Mouse (Mus musculus): ENCODE data around the gene Lin54.

Gene Lin54

GRCm38 (mm10) chr5:100418077-100418476, 82.4 kb downstream of the Lin54 start:
- DNase-seq (ENCODE audit: low spot score), result no peak

GRCm38 (mm10) chr5:100415761-100416590, 84.5 kb downstream of the Lin54 start, which contains the start of gene Sec31a:
Gene Sec31a (minus strand): TSS chr5:100416234.
- peak; percentile 97 for DNase-seq (ENCODE audit: low spot score)

GRCm38 (mm10) chr5:100414474-100415196, 85.8 kb downstream of the Lin54 start:
- no peak for DNase-seq (ENCODE audit: low spot score)

GRCm38 (mm10) chr5:100412886-100413285, 87.6 kb downstream of the Lin54 start:
- no peak for DNase-seq (ENCODE audit: low spot score)

GRCm38 (mm10) chr5:100410281-100410680, 90.2 kb downstream of the Lin54 start:
- no peak for DNase-seq (ENCODE audit: low spot score)

- DNase-seq (ENCODE audit: low spot score), result no peak
These were observed 92.0 kb downstream of the Lin54 start for GRCm38 (mm10) chr5:100408485-100408884.

GRCm38 (mm10) chr5:100396753-100397152, 103.7 kb downstream of the Lin54 start:
- DNase-seq (ENCODE audit: low spot score), result no peak

GRCm38 (mm10) chr5:100393681-100394080, 106.8 kb downstream of the Lin54 start:
- no peak for DNase-seq (ENCODE audit: low spot score)

GRCm38 (mm10) chr5:100392436-100392955, 107.9 kb downstream of the Lin54 start:
- no peak for DNase-seq (ENCODE audit: low spot score)

Measured in retina, embryonic 14.5 days (tissue).